Mouse (Mus musculus) G1E (cell line): ENCODE results near the gene Abhd2.

ENCODE experiments used
- CTCF ChIP-seq: IDR thresholded peaks from 2 replicates; pipeline ENCODE4 v1.5.1; 2012; ENCODE audit warnings: low read depth, low read length, inconsistent platforms, mixed read lengths
- GATA2 ChIP-seq: IDR thresholded peaks from 2 replicates; pipeline ENCODE4 v1.6.1; 2012; ENCODE audit warnings: low read depth, low read length, inconsistent platforms, borderline replicate concordance

DNA sequence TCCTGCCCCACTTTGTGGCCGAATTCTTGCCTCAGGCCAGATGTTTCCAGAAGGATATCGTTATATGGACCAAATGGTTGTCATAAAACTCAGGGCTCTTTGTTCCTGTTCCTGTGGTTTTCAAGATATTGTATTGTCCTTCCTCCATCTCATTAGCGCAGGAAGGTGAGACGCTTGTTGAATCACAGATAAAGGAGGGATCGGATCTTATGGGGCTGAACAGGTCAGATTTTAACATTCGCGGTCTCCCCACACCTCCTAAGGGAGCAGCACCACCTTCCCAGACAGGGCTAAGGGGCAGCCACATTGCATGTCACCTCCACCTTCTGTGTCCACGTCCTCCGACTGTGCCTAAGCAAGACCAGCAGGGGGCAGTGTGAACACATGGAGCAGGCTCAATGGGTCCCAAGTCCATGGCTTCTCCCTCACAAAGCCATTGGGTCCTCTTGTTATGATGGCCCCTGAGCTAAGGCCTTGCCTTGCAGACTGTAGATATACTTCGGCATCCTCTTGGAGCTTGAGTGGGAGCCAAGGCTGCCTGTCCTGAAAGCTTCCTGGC is 98.4 kb downstream of the Abhd2 start:
- TF ChIP-seq CTCF (peak; percentile 98), GATA2 (no peak)
